Mouse (Mus musculus): ENCODE measurements at regions not wholly inside any gene's neighbourhood (a gene's known extent, or its start where the extent isn't known, plus 50 kb on each side); places are given as distances from the start of the nearest gene placed in this dataset.
A peak's percentile ranks its signal among the peaks of the same experiment; 100 is the strongest.

DNA sequence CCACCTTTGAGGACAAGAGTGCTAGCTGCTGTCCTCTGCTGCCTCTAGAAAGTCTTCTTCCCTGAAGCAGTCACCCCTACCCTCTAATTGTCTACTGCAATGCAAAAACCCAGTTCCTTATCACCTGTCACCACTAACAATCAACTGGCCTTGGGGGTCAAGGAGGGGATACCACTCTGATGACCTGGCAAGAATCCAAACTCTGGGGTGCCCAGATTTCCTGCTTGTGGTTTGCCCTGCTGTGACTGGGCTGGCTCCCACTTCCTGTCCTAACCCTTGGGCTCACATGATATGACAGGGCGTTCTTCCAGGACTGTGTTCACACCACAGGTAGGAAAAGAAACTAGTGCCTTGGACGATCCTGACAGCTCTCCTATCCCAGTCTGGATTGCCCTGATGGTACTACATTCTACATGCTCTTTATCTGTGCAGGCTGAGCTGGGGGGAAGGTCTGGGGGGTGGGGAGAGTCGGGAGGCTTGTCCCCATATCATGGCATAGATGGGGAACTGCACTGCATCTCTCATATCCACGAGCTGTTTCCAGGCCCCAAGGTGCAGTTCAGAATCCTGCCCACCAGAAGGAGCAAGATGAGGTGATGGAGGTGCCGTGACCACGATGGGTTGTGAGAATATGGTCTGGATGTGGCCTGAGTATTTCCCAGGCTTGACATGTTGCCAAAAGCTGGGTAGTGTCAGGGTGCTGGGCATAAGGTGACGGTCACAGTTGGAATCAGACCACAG lies 81.0 kb downstream of the Maf start:
- no peak for DNase-seq (ENCODE audit: low spot score)
- Histone ChIP-seq H3K27me3 (ENCODE audit: control insufficient read depth, insufficient read depth, low read length) (no peaks in the 10 kb centered on the region), H3K4me1 (ENCODE audit: control insufficient read depth, insufficient read depth, low read length) (no peaks in the 10 kb centered on the region), H3K9me3 (ENCODE audit: control insufficient read depth, low read length) (no peaks in the 10 kb centered on the region), H3K9ac (ENCODE audit: low read length) (no peak overlapping the region), H3K4me3 (ENCODE audit: low read depth, low read length) (no peak overlapping the region), H3K4me2 (ENCODE audit: low read depth) (no peak overlapping the region), H3K36me3 (ENCODE audit: control insufficient read depth, insufficient read depth, low read length) (no peaks in the 10 kb centered on the region), H3K27ac (ENCODE audit: low read depth, low read length) (no peak overlapping the region)
- no peak for ATAC-seq (ENCODE audit: insufficient read depth, low FRiP score, low TSS enrichment)
- WGBS = 91% methylated on average over 7 of the region's 7 CpGs

- Histone ChIP-seq H3K4me1 (ENCODE audit: control insufficient read depth, insufficient read depth, low read length) (no peaks in the 10 kb centered on the region), H3K4me3 (ENCODE audit: low read depth, low read length) (no peak overlapping the region), H3K4me2 (ENCODE audit: low read depth) (no peak overlapping the region), H3K9ac (ENCODE audit: low read length) (no peak overlapping the region), H3K9me3 (ENCODE audit: control insufficient read depth, low read length) (no peaks in the 10 kb centered on the region), H3K27ac (ENCODE audit: low read depth, low read length) (no peak overlapping the region), H3K36me3 (ENCODE audit: control insufficient read depth, insufficient read depth, low read length) (no peaks in the 10 kb centered on the region), H3K27me3 (ENCODE audit: control insufficient read depth, insufficient read depth, low read length) (no peaks in the 10 kb centered on the region)
- DNase-seq (ENCODE audit: low spot score) (no peak), ATAC-seq (ENCODE audit: insufficient read depth, low FRiP score, low TSS enrichment) (no peak)
- WGBS = 95% methylated on average over 1 of the region's 1 CpGs
These were observed 82.5 kb downstream of the Maf start for GRCm38 (mm10) chr8:115625072-115625471.

- H3K27me3 ChIP-seq (ENCODE audit: control insufficient read depth, insufficient read depth, low read length) = no peaks in the 10 kb centered on the region
- H3K4me3 ChIP-seq (ENCODE audit: low read depth, low read length) = no peak overlapping the region
- WGBS = 91% methylated on average over 13 of the region's 13 CpGs
- H3K4me2 ChIP-seq (ENCODE audit: low read depth) = no peak overlapping the region
- no peaks in the 10 kb centered on the region for H3K9me3 ChIP-seq (ENCODE audit: control insufficient read depth, low read length)
- ATAC-seq (ENCODE audit: insufficient read depth, low FRiP score, low TSS enrichment) (no peak), DNase-seq (ENCODE audit: low spot score) (no peak)
- H3K4me1 ChIP-seq (ENCODE audit: control insufficient read depth, insufficient read depth, low read length) = no peaks in the 10 kb centered on the region
- H3K36me3 ChIP-seq (ENCODE audit: control insufficient read depth, insufficient read depth, low read length) = no peaks in the 10 kb centered on the region
- no peak overlapping the region for H3K27ac ChIP-seq (ENCODE audit: low read depth, low read length)
- no peak overlapping the region for H3K9ac ChIP-seq (ENCODE audit: low read length)
These were observed 89.4 kb downstream of the Maf start for GRCm38 (mm10) chr8:115618049-115618760.

DNA sequence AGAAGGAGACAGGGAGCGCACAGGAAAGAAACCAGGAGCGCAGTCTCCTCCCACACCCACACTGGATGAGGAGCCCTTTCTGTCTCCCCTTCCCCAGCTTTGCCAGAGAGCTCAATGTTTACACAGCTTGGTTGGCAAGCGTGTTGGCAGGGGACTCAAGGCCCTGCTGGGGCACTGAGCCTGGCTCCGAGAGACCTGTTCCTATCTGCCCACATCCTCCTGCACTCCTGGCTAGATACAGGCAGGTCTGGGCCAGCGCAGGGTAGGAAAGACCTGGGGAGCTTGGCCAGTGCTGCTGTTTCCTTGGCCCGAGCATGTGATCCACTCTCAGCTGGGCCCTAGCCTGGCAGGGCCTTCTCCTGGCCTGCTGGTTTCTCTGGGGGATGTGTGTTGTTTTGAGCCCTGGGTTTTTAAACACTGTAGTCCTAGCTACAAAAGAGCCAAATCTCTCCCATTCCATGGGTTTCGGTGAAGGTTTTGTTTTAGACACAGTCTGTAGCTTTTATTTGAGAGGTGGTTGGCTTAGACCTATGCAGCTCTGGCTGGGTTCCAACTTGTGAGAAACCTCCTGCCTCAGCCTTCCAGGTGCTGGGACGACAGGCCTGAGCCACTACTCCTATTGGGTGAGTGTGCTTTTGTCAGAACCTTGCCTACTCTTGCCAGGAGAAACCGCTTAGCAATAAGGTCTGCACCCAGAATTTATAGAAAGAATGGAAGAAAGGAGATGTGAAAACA lies 90.6 kb downstream of the Maf start:
- Histone ChIP-seq H3K4me1 (ENCODE audit: control insufficient read depth, insufficient read depth, low read length) (no peaks in the 10 kb centered on the region), H3K9me3 (ENCODE audit: control insufficient read depth, low read length) (no peaks in the 10 kb centered on the region), H3K36me3 (ENCODE audit: control insufficient read depth, insufficient read depth, low read length) (no peaks in the 10 kb centered on the region), H3K4me2 (ENCODE audit: low read depth) (no peak overlapping the region), H3K27me3 (ENCODE audit: control insufficient read depth, insufficient read depth, low read length) (no peaks in the 10 kb centered on the region), H3K27ac (ENCODE audit: low read depth, low read length) (no peak overlapping the region), H3K4me3 (ENCODE audit: low read depth, low read length) (no peak overlapping the region), H3K9ac (ENCODE audit: low read length) (no peak overlapping the region)
- no peak for DNase-seq (ENCODE audit: low spot score)
- ATAC-seq (ENCODE audit: insufficient read depth, low FRiP score, low TSS enrichment) = no peak
- WGBS = 88% methylated on average over 9 of the region's 9 CpGs

DNA sequence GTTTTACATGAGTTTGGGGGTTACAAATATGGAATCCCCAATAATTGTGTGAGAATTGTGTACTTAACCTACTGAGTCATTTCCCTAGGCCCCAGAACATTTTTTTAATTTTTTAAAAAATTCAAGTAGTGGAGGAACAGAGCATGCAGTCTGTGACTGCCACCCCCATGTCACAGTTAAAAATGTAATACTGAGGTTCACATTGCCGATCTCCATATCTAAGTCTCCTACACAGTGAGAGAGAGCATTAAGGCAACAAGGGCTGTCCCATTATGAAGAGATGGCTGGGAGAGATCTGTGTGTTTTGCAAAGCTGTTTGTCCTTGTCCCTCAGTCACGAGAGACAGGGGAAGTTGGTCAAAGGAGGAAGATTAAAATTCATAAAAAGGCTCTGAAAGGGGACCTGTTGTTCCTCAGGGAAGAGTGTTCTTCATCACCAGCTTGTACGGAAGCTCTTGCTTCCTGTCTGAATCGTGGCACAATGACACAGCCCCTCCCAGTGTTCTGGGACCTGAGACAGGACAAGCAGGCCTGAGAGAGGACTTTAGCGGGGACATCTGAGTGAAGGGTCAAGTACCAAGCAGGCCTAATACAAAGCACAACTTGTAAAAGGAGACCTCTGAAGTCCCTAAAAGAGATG lies 93.5 kb downstream of the Maf start:
- no peak overlapping the region for H3K4me2 ChIP-seq (ENCODE audit: low read depth)
- no peak overlapping the region for H3K9ac ChIP-seq (ENCODE audit: low read length)
- WGBS = 86% methylated on average over 5 of the region's 5 CpGs
- H3K27ac ChIP-seq (ENCODE audit: low read depth, low read length) = no peak overlapping the region
- no peaks in the 10 kb centered on the region for H3K4me1 ChIP-seq (ENCODE audit: control insufficient read depth, insufficient read depth, low read length)
- no peaks in the 10 kb centered on the region for H3K27me3 ChIP-seq (ENCODE audit: control insufficient read depth, insufficient read depth, low read length)
- H3K36me3 ChIP-seq (ENCODE audit: control insufficient read depth, insufficient read depth, low read length) = no peaks in the 10 kb centered on the region
- no peak for ATAC-seq (ENCODE audit: insufficient read depth, low FRiP score, low TSS enrichment)
- no peak for DNase-seq (ENCODE audit: low spot score)
- no peak overlapping the region for H3K4me3 ChIP-seq (ENCODE audit: low read depth, low read length)
- H3K9me3 ChIP-seq (ENCODE audit: control insufficient read depth, low read length) = no peaks in the 10 kb centered on the region

GRCm38 (mm10) chr8:115612119-115612518 lies 95.5 kb downstream of the Maf start:
- no peaks in the 10 kb centered on the region for H3K9me3 ChIP-seq (ENCODE audit: control insufficient read depth, low read length)
- DNase-seq (ENCODE audit: low spot score) = no peak
- no peak overlapping the region for H3K9ac ChIP-seq (ENCODE audit: low read length)
- no peak overlapping the region for H3K4me2 ChIP-seq (ENCODE audit: low read depth)
- WGBS = 77% methylated on average over 3 of the region's 3 CpGs
- H3K27me3 ChIP-seq (ENCODE audit: control insufficient read depth, insufficient read depth, low read length) = no peaks in the 10 kb centered on the region
- H3K4me1 ChIP-seq (ENCODE audit: control insufficient read depth, insufficient read depth, low read length) = no peaks in the 10 kb centered on the region
- ATAC-seq (ENCODE audit: insufficient read depth, low FRiP score, low TSS enrichment) = no peak
- no peak overlapping the region for H3K27ac ChIP-seq (ENCODE audit: low read depth, low read length)
- no peak overlapping the region for H3K4me3 ChIP-seq (ENCODE audit: low read depth, low read length)
- H3K36me3 ChIP-seq (ENCODE audit: control insufficient read depth, insufficient read depth, low read length) = no peaks in the 10 kb centered on the region

- H3K27ac ChIP-seq (ENCODE audit: low read depth, low read length) = no peak overlapping the region
- H3K4me1 ChIP-seq (ENCODE audit: control insufficient read depth, insufficient read depth, low read length) = no peaks in the 10 kb centered on the region
- ATAC-seq (ENCODE audit: insufficient read depth, low FRiP score, low TSS enrichment) = no peak
- H3K27me3 ChIP-seq (ENCODE audit: control insufficient read depth, insufficient read depth, low read length) = no peaks in the 10 kb centered on the region
- H3K9me3 ChIP-seq (ENCODE audit: control insufficient read depth, low read length) = no peaks in the 10 kb centered on the region
- H3K9ac ChIP-seq (ENCODE audit: low read length) = no peak overlapping the region
- H3K4me2 ChIP-seq (ENCODE audit: low read depth) = no peak overlapping the region
- DNase-seq (ENCODE audit: low spot score) = no peak
- H3K4me3 ChIP-seq (ENCODE audit: low read depth, low read length) = no peak overlapping the region
- WGBS = 90% methylated on average over 6 of the region's 6 CpGs
- no peaks in the 10 kb centered on the region for H3K36me3 ChIP-seq (ENCODE audit: control insufficient read depth, insufficient read depth, low read length)
These were observed 107.8 kb downstream of the Maf start for GRCm38 (mm10) chr8:115599771-115600170.

DNA sequence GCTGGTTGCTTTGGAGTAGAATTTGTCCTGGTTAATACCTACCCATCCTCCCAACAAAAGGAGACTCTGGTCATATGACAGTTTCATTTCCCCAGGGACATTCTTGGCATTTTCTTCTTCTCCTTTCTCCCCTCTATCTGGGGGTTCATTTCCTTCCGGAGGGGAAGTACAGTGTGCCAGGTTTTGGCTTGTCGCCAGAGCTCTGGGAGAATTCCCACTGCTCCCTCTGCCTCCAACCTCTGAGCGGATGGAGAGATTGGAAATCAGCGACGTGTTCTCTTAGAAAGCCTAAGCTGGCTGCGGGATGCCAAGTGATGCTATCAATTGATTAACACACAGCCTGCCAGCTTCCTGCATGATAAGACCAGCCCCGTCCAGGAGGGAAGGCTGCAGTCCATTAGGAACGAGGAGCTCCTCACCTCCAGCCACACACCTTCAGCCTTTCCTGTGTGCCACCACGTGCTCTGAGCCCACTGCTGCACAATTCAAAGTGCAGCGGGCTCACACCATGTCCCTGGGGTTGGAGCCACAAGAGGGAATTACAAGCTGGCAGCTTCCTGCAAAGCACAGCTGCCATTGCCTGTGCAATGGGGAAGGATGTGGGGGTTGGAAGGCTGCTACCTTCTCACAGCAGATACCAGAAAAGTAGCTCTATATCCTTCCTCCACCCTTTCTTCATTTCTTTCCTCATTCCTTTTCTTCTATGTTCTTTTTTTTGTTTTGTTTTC lies 110.2 kb downstream of the Maf start:
- Histone ChIP-seq H3K4me1 (ENCODE audit: control insufficient read depth, insufficient read depth, low read length) (no peaks in the 10 kb centered on the region), H3K9ac (ENCODE audit: low read length) (no peak overlapping the region), H3K4me2 (ENCODE audit: low read depth) (no peak overlapping the region), H3K27me3 (ENCODE audit: control insufficient read depth, insufficient read depth, low read length) (no peaks in the 10 kb centered on the region), H3K9me3 (ENCODE audit: control insufficient read depth, low read length) (no peaks in the 10 kb centered on the region), H3K36me3 (ENCODE audit: control insufficient read depth, insufficient read depth, low read length) (no peaks in the 10 kb centered on the region), H3K27ac (ENCODE audit: low read depth, low read length) (no peak overlapping the region), H3K4me3 (ENCODE audit: low read depth, low read length) (no peak overlapping the region)
- WGBS = 75% methylated on average over 10 of the region's 10 CpGs
- peak; percentile 13 for DNase-seq (ENCODE audit: low spot score)
- ATAC-seq (ENCODE audit: insufficient read depth, low FRiP score, low TSS enrichment) = no peak
